Mouse (Mus musculus) heart, adult 8-10 months (tissue): ENCODE results near the gene H2-T23. TPM values are rescaled to one million over a fixed set of nuclear protein-coding genes. Genes with fewer than 3 reads are reported as not detected.
"Not testable (repeated sequence)": the region's sequence is repeated elsewhere in the genome, so short reads cannot be mapped to it uniquely, and the experiment has no call there.

Experiments
- DNase-seq: peaks from one replicate; pipeline ENCODE4 v3.0.0; 2022; ENCODE audit warnings: low spot score
- total RNA-seq, 4 experiments: library from RNA; stranded (reverse); gene quantifications; 2 replicates each; pipeline ENCODE4 v1.2.4; 2022

The H2-T23 gene
- total RNA-seq, 4 experiments from 2014 or later: 26.8 to 28.5 (median 27.9) TPM

GRCm38 (mm10) chr17:36023710-36024654, 8.7 kb downstream of the H2-T23 start:
- peak; percentile 62 for DNase-seq

- no peak for DNase-seq
Measured at GRCm38 (mm10) chr17:36022922-36023321, 9.7 kb downstream of the H2-T23 start.

- DNase-seq: no peak
Measured at GRCm38 (mm10) chr17:36022098-36022497, 10.6 kb downstream of the H2-T23 start.

- DNase-seq: no peak
Measured at GRCm38 (mm10) chr17:36021309-36021708, 11.3 kb downstream of the H2-T23 start.

- peak; percentile 87 for DNase-seq
Measured at GRCm38 (mm10) chr17:36020191-36021073, 12.2 kb downstream of the H2-T23 start, which contains the start of gene H2-T24. Gene H2-T24, minus strand, starts transcription at chr17:36020560.

- DNase-seq: no peak
Measured at GRCm38 (mm10) chr17:36019519-36019918, 13.1 kb downstream of the H2-T23 start.

GRCm38 (mm10) chr17:36018979-36019378, 13.7 kb downstream of the H2-T23 start:
- DNase-seq: peak; percentile 78

- DNase-seq: no peak
Measured at GRCm38 (mm10) chr17:36017046-36017445, 15.6 kb downstream of the H2-T23 start.

GRCm38 (mm10) chr17:36014977-36015376, 17.7 kb downstream of the H2-T23 start:
- no peak for DNase-seq

- DNase-seq: not testable (repeated sequence)
Measured at GRCm38 (mm10) chr17:36004409-36004808, 28.2 kb downstream of the H2-T23 start.

- DNase-seq: no peak
Measured at GRCm38 (mm10) chr17:36003331-36003730, 29.3 kb downstream of the H2-T23 start.

- no peak for DNase-seq
Measured at GRCm38 (mm10) chr17:36001966-36002365, 30.7 kb downstream of the H2-T23 start.

GRCm38 (mm10) chr17:36001121-36001897, 31.3 kb downstream of the H2-T23 start:
- DNase-seq: no peak

GRCm38 (mm10) chr17:36000349-36000748, 32.3 kb downstream of the H2-T23 start:
- no peak for DNase-seq

- DNase-seq: no peak
Measured at GRCm38 (mm10) chr17:35999356-35999755, 33.3 kb downstream of the H2-T23 start.

GRCm38 (mm10) chr17:35998545-35999305, 33.9 kb downstream of the H2-T23 start:
- DNase-seq: no peak

GRCm38 (mm10) chr17:35997713-35998510, 34.7 kb downstream of the H2-T23 start:
- DNase-seq: no peak

- DNase-seq: peak; percentile 99
Measured at GRCm38 (mm10) chr17:35996949-35997348, 35.7 kb downstream of the H2-T23 start.

- DNase-seq: no peak
Measured at GRCm38 (mm10) chr17:35994879-35995240, 37.8 kb downstream of the H2-T23 start.
